Mouse (Mus musculus) Muller cell, postnatal 12 days (primary cell): ENCODE measurements around the gene Ntsr1.

Source experiments
- DNase-seq: peaks from one replicate; pipeline ENCODE4 v3.0.0-alpha.2; 2015; ENCODE audit errors: inconsistent ontology term

Gene Ntsr1

DNA sequence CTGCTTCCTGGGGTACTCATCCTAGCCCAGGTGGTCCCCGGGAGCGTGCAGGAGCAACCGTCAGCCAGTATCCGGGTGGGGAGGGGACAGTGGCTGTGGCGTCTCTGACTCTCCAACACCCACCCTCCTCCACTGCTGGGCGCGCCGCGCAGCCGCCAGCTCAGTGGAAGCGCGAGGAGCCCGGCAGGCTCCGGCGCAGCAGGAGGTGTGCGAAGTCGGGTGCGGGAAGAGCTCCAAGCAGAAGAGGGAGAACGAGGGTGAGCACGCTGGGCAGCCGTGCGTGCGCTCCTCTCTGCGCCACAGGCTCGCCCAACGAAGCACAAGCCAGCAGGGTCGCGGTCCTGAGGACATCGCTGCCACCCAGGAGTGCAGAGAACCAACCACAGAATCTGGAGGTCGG lies at the start of gene Ntsr1:
Gene Ntsr1, plus strand, starts transcription at position 236 of the 400 bp plus-strand sequence.
- peak; percentile 32 for DNase-seq

DNA sequence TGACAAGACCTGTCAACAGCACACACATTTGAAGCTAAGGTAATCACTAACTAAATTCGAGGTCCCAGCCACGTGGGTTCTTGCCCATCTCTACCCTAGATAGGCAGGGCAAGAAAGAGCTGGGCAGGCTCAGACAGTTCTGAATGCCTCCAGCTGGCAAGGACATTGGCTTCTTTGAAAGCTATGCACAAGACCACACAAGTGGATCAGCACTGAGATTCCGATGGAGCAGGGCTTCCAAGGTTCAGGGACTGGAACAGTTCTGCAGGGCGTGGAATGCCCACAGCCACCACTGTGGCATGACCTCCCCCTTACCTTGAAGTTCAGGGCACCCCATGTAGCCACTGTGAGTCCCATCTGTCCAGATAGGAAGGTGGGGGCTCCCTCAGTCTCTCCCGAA lies 49.2 kb upstream of the Ntsr1 start:
- DNase-seq: no peak

- DNase-seq: peak; percentile 93
Observed at GRCm38 (mm10) chr2:180455723-180456698, 43.8 kb upstream of the Ntsr1 start, which contains the start of gene Slco4a1. Gene Slco4a1, plus strand, starts transcription at chr2:180456245.

- no peak for DNase-seq
Observed at GRCm38 (mm10) chr2:180456705-180457104, 43.1 kb upstream of the Ntsr1 start.

DNA sequence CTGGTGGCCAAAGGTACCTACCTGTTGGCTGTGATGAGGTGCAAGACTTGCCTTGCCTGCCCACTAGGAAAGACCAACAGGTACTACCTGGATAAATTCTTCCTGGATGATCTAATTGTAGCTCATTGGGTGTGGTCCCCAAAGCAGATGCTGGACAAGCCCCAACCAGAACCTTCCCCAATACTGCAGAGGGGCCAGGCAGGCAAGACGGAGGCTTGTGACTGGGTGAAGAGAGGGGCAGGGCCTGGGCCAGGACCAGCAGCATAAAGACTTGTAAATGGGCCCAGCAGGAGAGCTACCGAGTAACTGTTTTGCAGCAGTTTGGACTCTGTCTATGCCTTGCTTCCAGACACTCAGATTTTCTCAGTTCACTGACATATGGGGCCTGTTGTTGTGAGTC lies 42.1 kb upstream of the Ntsr1 start:
- no peak for DNase-seq

GRCm38 (mm10) chr2:180459437-180459836 lies 40.3 kb upstream of the Ntsr1 start:
- DNase-seq: no peak

DNA sequence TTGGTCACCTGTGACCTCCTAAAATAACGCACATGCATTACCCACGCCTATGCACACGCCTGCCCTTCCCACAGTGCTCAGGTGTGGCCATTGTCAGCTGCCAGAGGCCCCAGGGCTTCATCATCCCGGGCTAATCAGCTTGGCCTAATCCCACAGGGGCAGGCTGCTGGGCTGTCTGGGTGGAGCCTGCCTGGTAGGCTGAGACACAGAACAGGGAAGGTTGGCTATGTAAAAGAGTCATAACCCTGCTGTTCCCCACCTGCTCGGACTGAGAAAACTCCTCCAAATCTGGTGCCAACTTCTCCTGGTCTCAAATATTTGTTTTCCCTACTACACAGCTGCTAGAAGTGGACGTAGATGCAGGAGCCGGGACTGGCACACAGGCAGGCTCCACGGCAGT lies 39.0 kb upstream of the Ntsr1 start:
- no peak for DNase-seq

- DNase-seq: no peak
Observed at GRCm38 (mm10) chr2:180462593-180462992, 37.2 kb upstream of the Ntsr1 start.

GRCm38 (mm10) chr2:180466505-180466904 lies 33.3 kb upstream of the Ntsr1 start:
- no peak for DNase-seq

- DNase-seq: no peak
Observed at GRCm38 (mm10) chr2:180468871-180469270, 30.9 kb upstream of the Ntsr1 start.

- no peak for DNase-seq
Observed at GRCm38 (mm10) chr2:180469768-180470167, 30.0 kb upstream of the Ntsr1 start.

GRCm38 (mm10) chr2:180472306-180473079 lies 27.3 kb upstream of the Ntsr1 start:
- DNase-seq: peak; percentile 44

- peak; percentile 78 for DNase-seq
Observed at GRCm38 (mm10) chr2:180473080-180473440, 26.7 kb upstream of the Ntsr1 start.

DNA sequence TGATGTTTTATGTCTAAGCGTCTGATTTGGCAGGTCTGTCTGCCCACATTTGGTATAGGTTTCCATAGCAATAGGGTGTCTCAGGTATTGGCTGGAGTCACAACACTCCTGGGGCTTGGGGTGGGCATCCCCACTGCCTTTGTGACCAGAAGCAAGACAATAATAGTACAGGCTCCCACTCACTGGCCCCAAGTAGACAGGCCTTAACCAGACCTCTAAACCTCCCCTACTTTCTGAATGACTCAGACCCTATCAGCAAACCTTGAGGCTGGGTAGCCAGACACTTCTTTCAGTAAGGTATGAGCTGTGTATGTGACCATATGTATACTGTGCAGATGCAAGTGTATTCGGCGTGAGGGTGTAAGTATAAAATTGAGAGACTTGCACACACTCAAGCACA lies 24.9 kb upstream of the Ntsr1 start:
- no peak for DNase-seq

GRCm38 (mm10) chr2:180482274-180482673 lies 17.5 kb upstream of the Ntsr1 start:
- DNase-seq: no peak

DNA sequence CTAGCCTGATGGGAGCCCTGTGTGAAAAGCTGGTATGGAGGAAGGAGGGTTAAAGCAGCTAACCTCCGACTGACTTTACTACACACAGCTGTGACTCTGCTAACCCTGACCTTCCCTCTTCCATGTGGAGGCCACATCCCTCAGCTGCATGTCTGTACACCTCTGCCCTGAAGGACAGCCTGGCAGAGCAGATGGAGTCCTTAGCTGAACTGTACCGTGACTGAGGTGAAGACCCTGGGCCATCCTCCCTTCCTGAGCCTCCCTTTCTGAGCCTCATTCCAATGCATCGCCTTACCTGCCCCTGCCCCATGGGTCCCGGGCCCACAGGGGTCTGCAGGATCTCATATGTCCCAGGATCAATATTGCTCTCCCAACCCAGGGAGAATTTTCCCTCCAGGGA lies 14.9 kb upstream of the Ntsr1 start:
- DNase-seq: no peak

- DNase-seq: no peak
Observed at GRCm38 (mm10) chr2:180485306-180485705, 14.5 kb upstream of the Ntsr1 start.

DNA sequence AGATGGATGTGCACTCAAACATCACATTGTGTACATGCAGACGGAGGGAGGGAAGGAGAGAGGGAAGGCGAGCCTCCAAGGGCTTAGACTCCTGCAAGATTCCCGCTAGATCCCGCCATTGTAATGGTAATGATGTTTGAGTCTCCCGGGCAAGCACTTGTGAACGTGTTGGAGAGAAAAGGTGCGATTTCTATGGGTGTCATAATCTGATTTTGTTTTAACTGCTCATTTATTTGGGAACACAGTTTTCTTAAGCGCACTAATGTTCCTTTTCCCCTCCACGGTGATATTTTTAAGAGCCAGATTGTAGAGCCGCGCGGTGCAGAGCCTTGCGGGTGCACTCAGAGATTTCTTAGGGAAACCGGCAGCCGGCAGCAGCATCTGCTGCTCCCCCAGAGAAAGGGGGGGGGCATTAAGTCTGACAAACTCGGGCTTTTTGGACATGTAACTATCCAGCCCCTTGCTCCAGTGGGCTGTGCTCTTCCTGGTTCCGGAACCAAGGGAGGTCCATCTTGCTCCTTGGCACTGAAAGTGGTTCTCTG lies 11.5 kb upstream of the Ntsr1 start:
- no peak for DNase-seq

GRCm38 (mm10) chr2:180495906-180496305 lies 3.9 kb upstream of the Ntsr1 start:
- DNase-seq: no peak

DNA sequence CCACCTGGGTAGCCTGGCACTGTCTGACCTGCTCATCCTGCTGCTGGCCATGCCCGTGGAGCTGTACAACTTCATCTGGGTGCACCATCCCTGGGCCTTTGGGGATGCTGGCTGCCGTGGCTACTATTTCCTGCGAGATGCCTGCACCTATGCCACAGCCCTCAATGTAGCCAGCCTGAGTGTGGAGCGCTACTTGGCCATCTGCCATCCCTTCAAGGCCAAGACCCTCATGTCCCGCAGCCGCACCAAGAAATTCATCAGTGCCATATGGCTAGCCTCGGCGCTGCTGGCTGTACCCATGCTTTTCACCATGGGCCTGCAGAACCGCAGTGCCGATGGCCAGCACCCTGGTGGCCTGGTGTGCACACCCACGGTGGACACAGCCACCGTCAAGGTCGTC lies 950 bp downstream of the Ntsr1 start:
- DNase-seq: no peak

- DNase-seq: no peak
Observed at GRCm38 (mm10) chr2:180501217-180501967, 1.6 kb downstream of the Ntsr1 start.

- DNase-seq: no peak
Observed at GRCm38 (mm10) chr2:180506281-180506680, 6.5 kb downstream of the Ntsr1 start.
